Mouse (Mus musculus) small intestine, adult 2 months (tissue): ENCODE measurements around the gene Gabbr2.

ENCODE experiments used
- CTCF ChIP-seq: fragments of 200-500 bp; IDR thresholded peaks from 2 replicates; pipeline ENCODE4 v1.5.1; 2012; ENCODE audit warnings: low read depth, mild to moderate bottlenecking, control low read depth, inconsistent platforms, low read length, moderate library complexity, mixed read lengths; ENCODE audit not compliant: insufficient replicate concordance, insufficient read length; ENCODE audit errors: extremely low read depth
- POLR2A ChIP-seq: fragments of 200-500 bp; IDR thresholded peaks from 2 replicates; pipeline ENCODE4 v1.6.1; 2012; ENCODE audit warnings: low read depth, mild to moderate bottlenecking, control low read depth, inconsistent platforms, low read length, moderate library complexity

DNA sequence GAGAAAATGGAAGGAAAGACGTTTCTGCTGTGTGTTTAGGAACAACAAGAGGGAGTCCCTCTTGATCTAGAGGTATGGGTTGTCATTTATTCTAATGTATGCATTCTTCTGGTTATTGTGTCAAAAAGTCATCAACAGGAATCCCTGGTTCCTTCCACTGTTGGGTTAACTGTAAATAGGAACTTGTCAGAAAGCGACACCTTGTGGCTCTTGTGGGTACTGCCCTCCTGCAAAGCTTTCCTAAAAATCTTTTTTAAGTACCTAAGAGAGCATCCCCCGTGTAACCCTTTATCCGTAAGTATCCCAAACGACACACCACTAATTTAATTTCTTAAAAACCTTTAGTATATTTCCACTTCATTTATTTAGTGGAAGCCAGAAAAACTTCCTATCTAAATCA, 334.6 kb downstream of the Gabbr2 start:
- TF ChIP-seq POLR2A (no peak), CTCF (no peak)
